Mouse (Mus musculus): ENCODE measurements around the gene Prss41.

GRCm38 (mm10) chr17:23862926-23863325 lies 19.0 kb upstream of the Prss41 start:
- TF ChIP-seq POLR2A (IDR thresholded peaks at IDR 0.05; ENCODE audit: insufficient read depth, low read depth, low read length) (no peak), EP300 (IDR thresholded peaks at IDR 0.05; ENCODE audit: insufficient read depth, low read depth, low read length) (no peak)
